Mouse (Mus musculus) activated CD4-positive, CD25-positive, alpha-beta regulatory T cell, adult 4 months (primary cell): ENCODE measurements around the gene Pik3c2b. TPM values are rescaled to one million over a fixed set of nuclear protein-coding genes. Genes with fewer than 3 reads are reported as not detected.
A peak's percentile ranks its signal among the peaks of the same experiment; 100 is the strongest.

ENCODE experiments used
- ATAC-seq: one replicate; pipeline ENCODE4 v1.8.0; 2017
- polyA plus RNA-seq, 2 experiments: library from polyadenylated mRNA; unstranded; fragments of 100-300 nt; shearing (Covaris generic); gene quantifications; one replicate each; pipeline ENCODE4 v1.2.1; 2017

Gene Pik3c2b
- polyA plus RNA-seq, 2 experiments from 2014 or later, result 0.66 to 0.68 TPM

GRCm38 (mm10) chr1:133100980-133101798 lies 55.7 kb downstream of the Pik3c2b start:
- ATAC-seq, result peak; percentile 65

- no peak for ATAC-seq
These were observed 56.6 kb downstream of the Pik3c2b start for GRCm38 (mm10) chr1:133102108-133102507.

- ATAC-seq, result no peak
These were observed 57.8 kb downstream of the Pik3c2b start for GRCm38 (mm10) chr1:133103315-133103714.

GRCm38 (mm10) chr1:133103871-133104270 lies 58.4 kb downstream of the Pik3c2b start:
- no peak for ATAC-seq

GRCm38 (mm10) chr1:133116108-133116507 lies 70.6 kb downstream of the Pik3c2b start:
- ATAC-seq, result no peak

- no peak for ATAC-seq
These were observed 72.7 kb downstream of the Pik3c2b start for GRCm38 (mm10) chr1:133118127-133118526.

- no peak for ATAC-seq
These were observed 73.4 kb downstream of the Pik3c2b start for GRCm38 (mm10) chr1:133118844-133119243.

- no peak for ATAC-seq
These were observed 74.7 kb downstream of the Pik3c2b start for GRCm38 (mm10) chr1:133119931-133120712.

- no peak for ATAC-seq
These were observed 75.8 kb downstream of the Pik3c2b start for GRCm38 (mm10) chr1:133121246-133121645.

- ATAC-seq, result no peak
These were observed 78.7 kb downstream of the Pik3c2b start for GRCm38 (mm10) chr1:133124137-133124536.

GRCm38 (mm10) chr1:133125640-133126364 lies 80.3 kb downstream of the Pik3c2b start:
- ATAC-seq, result no peak

- ATAC-seq, result no peak
These were observed 80.9 kb downstream of the Pik3c2b start for GRCm38 (mm10) chr1:133126365-133126740.

- ATAC-seq, result no peak
These were observed 81.9 kb downstream of the Pik3c2b start for GRCm38 (mm10) chr1:133127328-133127727.

- ATAC-seq, result no peak
These were observed 84.2 kb downstream of the Pik3c2b start for GRCm38 (mm10) chr1:133129471-133130221.

GRCm38 (mm10) chr1:133130638-133131560 lies 85.4 kb downstream of the Pik3c2b start, which contains the start of gene Ppp1r15b:
Gene Ppp1r15b, plus strand, starts transcription at chr1:133131143.
- peak; percentile 95 for ATAC-seq

- peak; percentile 6 for ATAC-seq
These were observed 86.1 kb downstream of the Pik3c2b start for GRCm38 (mm10) chr1:133131561-133131905.

GRCm38 (mm10) chr1:133131936-133132335 lies 86.5 kb downstream of the Pik3c2b start:
- no peak for ATAC-seq

GRCm38 (mm10) chr1:133132388-133133326 lies 87.2 kb downstream of the Pik3c2b start:
- no peak for ATAC-seq

- no peak for ATAC-seq
These were observed 88.0 kb downstream of the Pik3c2b start for GRCm38 (mm10) chr1:133133425-133133824.

GRCm38 (mm10) chr1:133134071-133134470 lies 88.6 kb downstream of the Pik3c2b start:
- no peak for ATAC-seq
